Mouse (Mus musculus) urinary bladder, postnatal 4 days (tissue): Measurements from ENCODE around the gene Abcc2.

ENCODE experiments used
- DNase-seq, 2 experiments: peaks; one replicate each; pipeline ENCODE4 v3.0.0; 2021 to 2022; ENCODE audit warnings: low spot score in 2 of 2

Gene Abcc2

GRCm38 (mm10) chr19:43781980-43782379 is at the start of gene Abcc2:
Abcc2 (plus strand) TSS chr19:43782192.
- DNase-seq, result no peak

- DNase-seq, result no peak
Observed at GRCm38 (mm10) chr19:43738409-43738808, 43.6 kb upstream of the Abcc2 start.

- no peak for DNase-seq
Observed at GRCm38 (mm10) chr19:43743401-43743800, 38.6 kb upstream of the Abcc2 start.

GRCm38 (mm10) chr19:43745740-43746139 is 36.3 kb upstream of the Abcc2 start:
- no peak for DNase-seq

GRCm38 (mm10) chr19:43747877-43748276 is 34.1 kb upstream of the Abcc2 start:
- DNase-seq, result no peak

GRCm38 (mm10) chr19:43750008-43750407 is 32.0 kb upstream of the Abcc2 start:
- no peak for DNase-seq

- DNase-seq, result peak; percentile 95 to 97
Observed at GRCm38 (mm10) chr19:43752489-43753225, 29.3 kb upstream of the Abcc2 start, which contains the start of the genes Cutc and Cox15. Cutc (plus strand) TSS chr19:43752996. Cox15 (minus strand) TSS chr19:43753000.

- peak; percentile 84 to 90 for DNase-seq
Observed at GRCm38 (mm10) chr19:43753226-43753835, 28.7 kb upstream of the Abcc2 start.

- no peak for DNase-seq
Observed at GRCm38 (mm10) chr19:43754237-43754636, 27.8 kb upstream of the Abcc2 start.

- no peak for DNase-seq
Observed at GRCm38 (mm10) chr19:43754872-43755271, 27.1 kb upstream of the Abcc2 start.

GRCm38 (mm10) chr19:43760504-43760903 is 21.5 kb upstream of the Abcc2 start:
- peak in 1 of 2 experiments; percentile 80 for DNase-seq

- no peak for DNase-seq
Observed at GRCm38 (mm10) chr19:43761543-43762256, 20.3 kb upstream of the Abcc2 start.

GRCm38 (mm10) chr19:43762410-43762809 is 19.6 kb upstream of the Abcc2 start:
- DNase-seq, result no peak

GRCm38 (mm10) chr19:43766451-43766850 is 15.5 kb upstream of the Abcc2 start:
- no peak for DNase-seq

- DNase-seq, result no peak
Observed at GRCm38 (mm10) chr19:43767549-43768322, 14.3 kb upstream of the Abcc2 start.

- DNase-seq, result no peak
Observed at GRCm38 (mm10) chr19:43769366-43769960, 12.5 kb upstream of the Abcc2 start.

GRCm38 (mm10) chr19:43770584-43770983 is 11.4 kb upstream of the Abcc2 start:
- no peak for DNase-seq

GRCm38 (mm10) chr19:43771499-43771969 is 10.5 kb upstream of the Abcc2 start:
- no peak for DNase-seq

GRCm38 (mm10) chr19:43772311-43772710 is 9.7 kb upstream of the Abcc2 start:
- DNase-seq, result no peak

- no peak for DNase-seq
Observed at GRCm38 (mm10) chr19:43775433-43775832, 6.6 kb upstream of the Abcc2 start.

- no peak for DNase-seq
Observed at GRCm38 (mm10) chr19:43776561-43776960, 5.4 kb upstream of the Abcc2 start.
